Mouse (Mus musculus) ovary, postnatal 36 days (tissue): ENCODE data around the gene Sh3yl1.

Experiments
- DNase-seq: peaks from one replicate; pipeline ENCODE4 v3.0.0; 2022; ENCODE audit warnings: low spot score, mixed read lengths

Gene Sh3yl1

GRCm38 (mm10) chr12:30944197-30944596, 32.7 kb downstream of the Sh3yl1 start:
- no peak for DNase-seq

- no peak for DNase-seq
Measured at GRCm38 (mm10) chr12:30970700-30971099, 59.2 kb downstream of the Sh3yl1 start.

DNA sequence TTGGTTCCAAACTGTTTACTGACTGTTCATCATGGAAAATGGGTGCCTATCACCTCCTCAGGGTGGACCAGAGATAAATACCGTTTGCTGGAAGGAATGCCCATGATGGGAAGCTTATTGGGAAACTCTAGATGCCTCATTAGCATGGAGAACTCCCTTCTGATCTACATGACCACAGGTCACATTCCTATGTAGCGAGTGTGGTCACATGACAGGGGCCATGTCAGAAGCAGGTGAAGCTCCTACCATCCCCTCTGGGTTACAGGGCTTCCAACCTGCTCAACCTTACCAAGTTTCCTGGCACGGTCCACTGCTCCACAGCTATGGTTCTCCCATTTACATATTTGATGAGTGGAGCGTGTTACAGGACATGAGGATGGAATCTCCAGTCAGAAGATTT, 92.3 kb downstream of the Sh3yl1 start:
- DNase-seq, result no peak

- peak; percentile 66 for DNase-seq
Measured at GRCm38 (mm10) chr12:31005010-31005409, 93.5 kb downstream of the Sh3yl1 start.

GRCm38 (mm10) chr12:31008171-31008570, 96.7 kb downstream of the Sh3yl1 start:
- DNase-seq, result no peak
